Mouse (Mus musculus) spleen, postnatal 36 days (tissue): ENCODE data around the gene Lao1.

Experiments
- DNase-seq, 2 experiments: peaks; one replicate each; pipeline ENCODE4 v3.0.0; 2022; ENCODE audit warnings: low spot score in 2 of 2, mixed read lengths in 1 of 2

Gene Lao1

GRCm38 (mm10) chr4:119014997-119015396 is 53.6 kb downstream of the Lao1 start:
- no peak for DNase-seq

DNA sequence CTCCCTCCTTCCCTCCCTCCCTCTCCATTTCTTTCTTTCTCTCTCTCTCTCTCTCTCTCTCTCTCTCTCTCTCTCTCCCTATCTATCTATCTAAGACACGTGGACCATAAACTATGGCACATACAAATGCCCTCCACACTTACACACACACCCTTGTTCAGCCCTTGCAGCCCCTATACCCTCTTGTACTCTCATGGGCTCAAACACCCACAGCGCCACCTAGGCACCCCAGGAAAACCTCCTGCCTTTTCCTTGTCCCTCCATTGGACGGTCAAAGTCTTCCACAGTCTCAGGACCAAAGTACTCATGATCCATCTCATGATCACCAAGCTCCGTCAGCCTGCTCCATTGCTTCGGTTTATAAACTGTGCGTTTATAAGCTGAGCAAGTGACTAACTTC is 54.2 kb downstream of the Lao1 start:
- no peak for DNase-seq

DNA sequence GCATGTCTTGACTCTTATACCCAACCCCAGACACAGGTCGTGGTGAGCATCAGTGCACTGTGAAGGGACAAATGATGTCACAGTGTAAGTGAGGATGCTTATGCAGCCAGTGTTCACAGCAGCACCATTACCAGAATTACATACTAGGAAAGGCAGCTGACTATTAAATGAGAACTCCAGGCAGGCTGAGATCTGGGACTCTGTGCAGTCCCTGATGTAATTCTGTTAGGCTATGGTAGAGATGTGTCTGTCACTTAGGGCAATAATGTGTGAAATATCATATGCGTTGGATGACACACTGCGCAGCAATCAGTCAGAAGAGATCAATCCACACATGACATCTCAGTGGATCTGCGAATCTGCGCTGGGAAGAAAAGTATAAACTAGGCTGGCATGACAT is 55.7 kb downstream of the Lao1 start:
- DNase-seq, result no peak
